Mouse (Mus musculus): ENCODE data around the gene Il21r.

Il21r gene

GRCm38 (mm10) chr7:125649013-125649412, 45.8 kb downstream of the Il21r start:
- DNase-seq, result no peak

DNA sequence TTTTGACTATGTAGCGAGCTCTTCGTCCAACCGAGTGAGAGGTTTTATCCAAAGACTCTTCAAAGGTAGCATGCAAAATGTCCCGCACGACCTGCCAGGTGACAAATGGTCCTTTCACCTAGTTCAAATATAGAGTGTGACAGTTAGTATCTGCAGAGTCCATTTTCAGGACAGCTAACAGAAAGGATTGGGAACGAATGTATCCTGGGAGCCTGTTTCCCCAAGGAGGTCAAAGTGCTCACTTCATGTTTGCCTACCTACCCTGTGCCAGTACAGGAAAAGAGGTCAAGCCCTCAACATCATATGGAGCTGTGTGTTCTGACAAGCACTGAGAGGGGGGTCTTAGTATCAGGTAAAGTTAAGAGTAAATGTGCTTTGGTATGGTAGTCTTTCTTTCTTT, 54.3 kb downstream of the Il21r start:
- DNase-seq, result no peak

GRCm38 (mm10) chr7:125663654-125664053, 60.4 kb downstream of the Il21r start:
- DNase-seq, result no peak

DNA sequence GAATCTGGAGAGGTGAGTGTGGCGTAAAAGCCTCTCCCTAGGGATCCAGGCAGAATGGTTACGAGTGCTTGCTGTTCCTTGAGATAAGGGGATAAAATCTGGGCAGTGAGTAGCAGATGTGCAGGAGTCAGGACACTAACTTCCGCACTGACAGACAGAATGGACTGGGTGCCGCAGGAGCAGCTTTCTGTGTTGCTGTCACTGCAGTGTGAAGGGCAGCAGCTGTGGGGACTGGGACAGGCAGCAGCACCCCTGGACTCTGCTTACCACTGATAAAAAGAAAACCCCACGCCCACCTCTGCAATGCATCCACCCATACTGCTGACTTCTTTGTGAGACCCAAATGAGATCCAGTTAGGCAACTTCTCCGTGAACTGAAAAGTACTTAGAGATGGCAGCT, 67.6 kb downstream of the Il21r start:
- DNase-seq, result no peak

DNA sequence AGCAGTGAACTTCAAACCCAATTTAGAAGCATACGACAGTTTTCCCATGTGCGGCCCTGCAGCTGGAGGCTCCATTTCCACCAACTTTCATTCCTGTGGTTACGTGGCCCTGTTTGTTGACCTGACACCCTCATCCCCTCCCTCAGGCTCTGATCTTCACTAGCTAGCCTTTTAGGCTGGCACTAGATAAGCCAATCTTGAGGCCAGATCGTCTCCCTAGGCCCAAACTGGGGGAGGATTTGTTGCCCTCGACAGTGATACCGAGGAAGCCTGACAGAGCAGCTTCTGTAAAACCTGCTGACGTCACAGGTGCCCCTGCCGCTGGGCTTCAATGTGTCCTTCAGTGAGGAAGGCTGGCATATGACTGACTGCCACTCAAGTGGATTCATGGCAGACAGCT, 68.2 kb downstream of the Il21r start:
- DNase-seq, result no peak

GRCm38 (mm10) chr7:125674916-125675315, 71.7 kb downstream of the Il21r start:
- peak; percentile 31 for DNase-seq

- no peak for DNase-seq
These were observed 75.5 kb downstream of the Il21r start for GRCm38 (mm10) chr7:125678756-125679155.

DNA sequence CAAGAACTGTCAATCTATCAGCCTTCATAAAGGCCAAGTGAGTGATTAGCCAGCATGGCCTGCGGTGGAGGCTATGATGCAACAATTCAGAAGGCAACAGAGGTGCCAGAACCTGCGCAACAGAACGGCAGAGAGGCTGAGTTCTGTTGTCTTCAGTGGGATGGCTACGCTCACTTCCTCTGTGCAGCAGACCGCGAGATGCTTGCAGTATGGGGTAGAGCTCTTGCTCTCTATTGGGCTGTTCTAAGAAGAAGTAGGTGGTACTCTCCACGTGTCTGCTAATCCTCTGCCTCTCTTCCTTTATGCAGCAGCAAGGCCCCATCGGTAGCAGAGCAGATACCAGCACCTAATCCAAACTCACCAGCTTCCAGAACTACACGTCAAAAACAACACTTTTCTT, 76.7 kb downstream of the Il21r start:
- DNase-seq, result no peak

Data from cerebellum, adult 11 months (tissue).